Mouse (Mus musculus): ENCODE data around the gene Rpl7a.
A peak's percentile ranks its signal among the peaks of the same experiment; 100 is the strongest.

Rpl7a gene

GRCm38 (mm10) chr2:26914148-26914941 lies 3.8 kb downstream of the Rpl7a start:
- DNase-seq (ENCODE audit: low spot score in 2 of 2): no peak

GRCm38 (mm10) chr2:26915927-26916728 lies 5.6 kb downstream of the Rpl7a start, which contains the start of the genes Surf2 and Surf1:
Gene Surf2, plus strand, starts transcription at chr2:26916367.
Gene Surf1, minus strand, starts transcription at chr2:26916530.
- peak; percentile 75 to 82 for DNase-seq (ENCODE audit: low spot score in 2 of 2)

- DNase-seq (ENCODE audit: low spot score in 2 of 2): no peak
Observed at GRCm38 (mm10) chr2:26916738-26917137, 6.2 kb downstream of the Rpl7a start.

GRCm38 (mm10) chr2:26919684-26920083 lies 9.1 kb downstream of the Rpl7a start:
- no peak for DNase-seq (ENCODE audit: low spot score in 2 of 2)

- no peak for DNase-seq (ENCODE audit: low spot score in 2 of 2)
Observed at GRCm38 (mm10) chr2:26920190-26920855, 9.8 kb downstream of the Rpl7a start.

- no peak for DNase-seq (ENCODE audit: low spot score in 2 of 2)
Observed at GRCm38 (mm10) chr2:26921784-26922183, 11.2 kb downstream of the Rpl7a start.

GRCm38 (mm10) chr2:26927745-26928476 lies 17.3 kb downstream of the Rpl7a start:
- no peak for DNase-seq (ENCODE audit: low spot score in 2 of 2)

GRCm38 (mm10) chr2:26930390-26930789 lies 19.8 kb downstream of the Rpl7a start:
- DNase-seq (ENCODE audit: low spot score in 2 of 2): peak in 1 of 2 experiments; percentile 63

GRCm38 (mm10) chr2:26932473-26933303 lies 22.1 kb downstream of the Rpl7a start:
- peak in 1 of 2 experiments; percentile 37 for DNase-seq (ENCODE audit: low spot score in 2 of 2)

GRCm38 (mm10) chr2:26933304-26934055 lies 22.9 kb downstream of the Rpl7a start, which contains the start of the genes Surf4 and Stkld1:
Gene Surf4, minus strand, starts transcription at chr2:26933928.
Gene Stkld1, plus strand, starts transcription at chr2:26934047.
- DNase-seq (ENCODE audit: low spot score in 2 of 2): peak; percentile 89 to 92

- no peak for DNase-seq (ENCODE audit: low spot score in 2 of 2)
Observed at GRCm38 (mm10) chr2:26935286-26935685, 24.7 kb downstream of the Rpl7a start.

GRCm38 (mm10) chr2:26936425-26936824 lies 25.9 kb downstream of the Rpl7a start:
- DNase-seq (ENCODE audit: low spot score in 2 of 2): no peak

- DNase-seq (ENCODE audit: low spot score in 2 of 2): peak in 1 of 2 experiments; percentile 23
Observed at GRCm38 (mm10) chr2:26941539-26941938, 31.0 kb downstream of the Rpl7a start.

GRCm38 (mm10) chr2:26943253-26943652 lies 32.7 kb downstream of the Rpl7a start:
- no peak for DNase-seq (ENCODE audit: low spot score in 2 of 2)

- no peak for DNase-seq (ENCODE audit: low spot score in 2 of 2)
Observed at GRCm38 (mm10) chr2:26950411-26950810, 39.8 kb downstream of the Rpl7a start.

GRCm38 (mm10) chr2:26951346-26951905 lies 40.9 kb downstream of the Rpl7a start:
- no peak for DNase-seq (ENCODE audit: low spot score in 2 of 2)

- DNase-seq (ENCODE audit: low spot score in 2 of 2): no peak
Observed at GRCm38 (mm10) chr2:26952193-26952592, 41.6 kb downstream of the Rpl7a start.

- DNase-seq (ENCODE audit: low spot score in 2 of 2): no peak
Observed at GRCm38 (mm10) chr2:26952866-26953265, 42.3 kb downstream of the Rpl7a start.

- DNase-seq (ENCODE audit: low spot score in 2 of 2): no peak
Observed at GRCm38 (mm10) chr2:26954735-26955395, 44.3 kb downstream of the Rpl7a start.
